Comparison of ENCODE assay signal across 23 mouse cellular contexts in genomic region chr11:84648899-84649298, GRCm38 (mm10).
A peak's percentile ranks its signal among the peaks of the same experiment; 100 is the strongest.
DNase-seq lines count a peak whose midpoint lies in the region; ATAC-seq and TF ChIP-seq lines count a peak whose summit lies in the region.
"Had no signal": no experiment of that assay in that cellular context is flagged by ENCODE, and none has a peak within 500 bp of the region (broad histone marks: within the 10 kb centered on the region; RNA-seq: fewer than 3 reads in every experiment).

No protein-coding gene starts in this region.

- 0 out of 2 replicates have a peak overlapping the region, but pooled peaks have one; percentile 19 for H3K27ac ChIP-seq in cortical plate, adult 2 months (ENCODE audit: insufficient read depth, low read length)
- no peak overlapping the region for H3K27ac ChIP-seq in kidney, embryonic 15.5 days

- H3K9ac ChIP-seq in kidney, embryonic 15.5 days = no peak overlapping the region

- H3K4me2 ChIP-seq in kidney, embryonic 15.5 days = no peak overlapping the region

- TF ChIP-seq CTCF in cortical plate, adult 2 months (IDR thresholded peaks at IDR 0.05; ENCODE audit: extremely low read depth, insufficient read depth, low read length) = no peak

- TF ChIP-seq POLR2A in cortical plate, adult 2 months (IDR thresholded peaks at IDR 0.05; ENCODE audit: extremely low read depth, insufficient read depth, low read length) = no peak

- 0 out of 2 replicates have a peak, but pooled peaks cover 3% of the 10 kb centered on the region for H3K9me3 ChIP-seq in kidney, embryonic 15.5 days (replicated peaks)

- peaks cover 18% of the 10 kb centered on the region for H3K27me3 ChIP-seq in kidney, embryonic 15.5 days

- no peak for DNase-seq in frontal cortex, postnatal 14 days (ENCODE audit: low spot score in 2 of 2)
- DNase-seq in right cerebral cortex, adult 18-20 months = peak; percentile 8
- DNase-seq in right cerebral cortex, adult 2 months (ENCODE audit: low spot score in 2 of 2) = no peak
- peak; percentile 60 for DNase-seq in brain, adult 2 months (ENCODE audit: low read depth, low spot score)
- DNase-seq in MN1 (ENCODE audit: low spot score) = no peak
- DNase-seq: adrenal gland, adult 2 months; adrenal gland, adult 8-10 months; adrenal gland, postnatal 10 days; adrenal gland, postnatal 14 days; adrenal gland, postnatal 25 days; adrenal gland, postnatal 36 days; B cell, adult 2 months; cerebellum, adult 11 months; cerebellum, adult 11-12 months; cerebellum, adult 18-20 months; cerebellum, adult 2 months had no signal

- no peak overlapping the region for H3K4me3 ChIP-seq in cortical plate, adult 2 months (ENCODE audit: insufficient read depth, low read length)
- no peak overlapping the region for H3K4me3 ChIP-seq in kidney, embryonic 15.5 days (replicated peaks)

- peak; percentile 74 for ATAC-seq in frontal cortex, adult (ENCODE audit: low TSS enrichment)
- no peak for ATAC-seq in kidney, embryonic 15.5 days (replicated peaks; ENCODE audit: low FRiP score)
- ATAC-seq: activated CD4-positive, CD25-positive, alpha-beta regulatory T cell, adult 4 months; CD4-positive, CD25-positive, alpha-beta regulatory T cell, adult 4 months; Patski had no signal

- no peaks in the 10 kb centered on the region for H3K36me3 ChIP-seq in kidney, embryonic 15.5 days
- H3K36me3 ChIP-seq: G1E had no signal

- 0 out of 2 replicates have a peak, but pooled peaks cover 2% of the 10 kb centered on the region for H3K4me1 ChIP-seq in cortical plate, adult 2 months (ENCODE audit: control insufficient read depth, insufficient read depth, low read length)
- 0 out of 2 replicates have a peak, but pooled peaks cover 2% of the 10 kb centered on the region for H3K4me1 ChIP-seq in kidney, embryonic 15.5 days

- WGBS in kidney, embryonic 15.5 days = 92% methylated on average over 5 of the region's 5 CpGs

Comparison
In these comparisons a context has a peak if more than half of its experiments do, and no peak if none do; other contexts are left out.
1. DNase-seq: peak in right cerebral cortex, adult 18-20 months (single experiment) and brain, adult 2 months (single experiment); none in frontal cortex, postnatal 14 days (0 of 2), right cerebral cortex, adult 2 months (0 of 2) and MN1 (single experiment).